Mouse (Mus musculus): ENCODE measurements at regions not wholly inside any gene's neighbourhood (a gene's known extent, or its start where the extent isn't known, plus 50 kb on each side); places are given as distances from the start of the nearest gene placed in this dataset.

- DNase-seq = peak; percentile 25 to 54
Measured at GRCm38 (mm10) chr7:121589088-121589605, 117.9 kb downstream of the Usp31 start.

GRCm38 (mm10) chr7:121587713-121588112 lies 119.3 kb downstream of the Usp31 start:
- no peak for DNase-seq

- DNase-seq = no peak
Measured at GRCm38 (mm10) chr7:121585721-121586120, 121.3 kb downstream of the Usp31 start.

- no peak for DNase-seq
Measured at GRCm38 (mm10) chr7:121579497-121579896, 127.6 kb downstream of the Usp31 start.

GRCm38 (mm10) chr7:121572681-121573335 lies 134.2 kb downstream of the Usp31 start:
- DNase-seq = peak in 1 of 2 experiments; percentile 36

- no peak for DNase-seq
Measured at GRCm38 (mm10) chr7:121571741-121572140, 135.3 kb downstream of the Usp31 start.

- DNase-seq = no peak
Measured at GRCm38 (mm10) chr7:121571292-121571691, 135.8 kb downstream of the Usp31 start.

GRCm38 (mm10) chr7:121569248-121569647 lies 137.8 kb downstream of the Usp31 start:
- DNase-seq = no peak

- DNase-seq = no peak
Measured at GRCm38 (mm10) chr7:121568064-121568463, 139.0 kb downstream of the Usp31 start.

- DNase-seq = peak; percentile 28 to 55
Measured at GRCm38 (mm10) chr7:121563526-121563925, 143.5 kb downstream of the Usp31 start.

- no peak for DNase-seq
Measured at GRCm38 (mm10) chr7:121555420-121555819, 151.6 kb downstream of the Usp31 start.
